Mouse (Mus musculus) liver, embryonic 14.5 days (tissue): ENCODE results near the gene Nfam1.

ENCODE experiments used
- CTCF ChIP-seq: IDR thresholded peaks from 2 replicates; pipeline ENCODE4 v1.5.1; 2016; ENCODE audit warnings: antibody characterized with exemption, low read depth, control low read depth
- EP300 ChIP-seq: IDR thresholded peaks from 2 replicates; pipeline ENCODE4 v1.6.1; 2016; ENCODE audit warnings: antibody characterized with exemption, low read depth

DNA sequence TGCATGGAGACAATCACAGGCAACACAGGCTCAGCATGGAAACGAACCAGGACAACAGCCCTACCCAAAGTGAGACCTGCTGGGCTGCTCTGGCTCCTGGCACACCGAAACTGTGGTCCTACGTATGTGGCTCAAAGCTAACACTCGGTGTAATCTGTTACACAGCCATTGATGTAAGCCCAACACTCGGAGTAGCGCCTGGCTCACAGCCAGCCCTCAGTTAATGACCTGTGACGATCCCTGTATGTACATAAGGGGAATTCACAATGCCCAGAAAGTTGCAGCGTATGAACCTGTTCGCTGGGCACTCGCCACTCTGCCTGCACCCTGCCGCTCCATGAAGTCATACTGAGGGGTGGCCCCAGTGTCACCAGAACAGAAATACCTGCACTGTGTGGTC, 20.2 kb upstream of the Nfam1 start:
- TF ChIP-seq CTCF (no peak), EP300 (no peak)
